ENCODE assay signal across 16 mouse cellular contexts in the genomic region with DNA sequence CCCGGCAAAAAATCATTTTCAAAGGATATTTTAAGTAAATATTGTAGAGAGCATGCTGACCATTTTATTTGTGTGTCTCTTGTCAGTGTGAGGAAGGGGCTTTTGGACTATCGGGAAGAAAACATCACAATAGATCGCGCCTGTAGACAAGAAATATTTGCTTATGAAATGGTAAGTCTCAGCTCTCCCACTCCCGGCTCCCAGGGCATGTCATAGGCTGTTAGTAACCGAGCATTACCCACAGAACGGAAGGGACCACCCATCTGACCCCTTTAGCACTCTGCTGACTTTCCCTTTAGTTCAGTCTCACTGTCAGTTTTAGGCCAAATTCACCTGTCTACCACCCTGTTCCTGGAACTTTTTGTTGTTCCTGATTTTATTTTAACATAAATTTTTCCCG.
"Had no signal": no experiment of that assay in that cellular context is flagged by ENCODE, and none has a peak within 500 bp of the region (broad histone marks: within the 10 kb centered on the region; RNA-seq: fewer than 3 reads in every experiment).

No protein-coding gene starts in this region.

- H3K27me3 ChIP-seq: neural tube, embryonic 13.5 days; neural tube, embryonic 15.5 days; stomach, embryonic 15.5 days had no signal

- DNase-seq: retina, postnatal 1 day; right cerebral cortex, adult 18-20 months; right cerebral cortex, postnatal 14 days; right cerebral cortex, postnatal 25 days; right cerebral cortex, postnatal 4 days; spleen, adult 18-20 months; thymus, adult 18-20 months; thymus, adult 2 months; thymus, postnatal 14 days; thymus, postnatal 25 days; thymus, postnatal 36 days; thymus, postnatal 4 days had no signal

- H3K27ac ChIP-seq: neural tube, embryonic 13.5 days; neural tube, embryonic 15.5 days; stomach, embryonic 15.5 days; stomach, postnatal 0 days had no signal

- H3K4me2 ChIP-seq: neural tube, embryonic 13.5 days; neural tube, embryonic 15.5 days; stomach, embryonic 15.5 days had no signal

- H3K9me3 ChIP-seq: neural tube, embryonic 13.5 days; neural tube, embryonic 15.5 days; stomach, embryonic 15.5 days had no signal

- H3K9ac ChIP-seq: neural tube, embryonic 13.5 days; neural tube, embryonic 15.5 days; stomach, embryonic 15.5 days had no signal

- H3K4me1 ChIP-seq: neural tube, embryonic 13.5 days; neural tube, embryonic 15.5 days; stomach, embryonic 15.5 days had no signal

- H3K4me3 ChIP-seq: neural tube, embryonic 13.5 days; neural tube, embryonic 15.5 days; stomach, embryonic 15.5 days had no signal
